Mouse (Mus musculus) midbrain, embryonic 13.5 days (tissue): ENCODE results near the gene Dclk1. TPM values are rescaled to one million over a fixed set of nuclear protein-coding genes. Genes with fewer than 3 reads are reported as not detected.

Experiments
- ATAC-seq: fragments of 200-750 bp; cut with Nextera tagmentation; 2 replicates; pipeline ENCODE4 v1.8.0; 2017; ENCODE audit warnings: mild to moderate bottlenecking, moderate TSS enrichment, moderate library complexity
- H3K27ac ChIP-seq: fragments of 300-500 bp; sonication (generic); 2 replicates; pipeline ENCODE4 v1.5.1; 2015; ENCODE audit warnings: inconsistent platforms, mild to moderate bottlenecking, moderate library complexity
- H3K27me3 ChIP-seq: fragments of 300-500 bp; sonication (generic); 2 replicates; pipeline ENCODE4 v1.6.1; 2015; ENCODE audit warnings: mild to moderate bottlenecking, inconsistent platforms
- H3K36me3 ChIP-seq: fragments of 300-500 bp; sonication (generic); 2 replicates; pipeline ENCODE4 v1.6.1; 2015; ENCODE audit warnings: mild to moderate bottlenecking, inconsistent platforms
- H3K4me1 ChIP-seq: fragments of 300-500 bp; sonication (generic); replicated peaks from 2 replicates; pipeline ENCODE4 v1.6.1; 2015; ENCODE audit warnings: inconsistent platforms
- H3K4me2 ChIP-seq: fragments of 300-500 bp; sonication (generic); replicated peaks from 2 replicates; pipeline ENCODE4 v1.6.1; 2015; ENCODE audit warnings: moderate library complexity, mild to moderate bottlenecking, inconsistent platforms
- H3K4me3 ChIP-seq: fragments of 300-500 bp; sonication (generic); replicated peaks from 2 replicates; pipeline ENCODE4 v1.5.1; 2015; ENCODE audit warnings: mild to moderate bottlenecking, inconsistent platforms
- H3K9ac ChIP-seq: fragments of 300-500 bp; sonication (generic); replicated peaks from 2 replicates; pipeline ENCODE4 v1.6.1; 2015; ENCODE audit warnings: mild to moderate bottlenecking, inconsistent platforms
- H3K9me3 ChIP-seq: fragments of 300-500 bp; sonication (generic); 2 replicates; pipeline ENCODE4 v1.6.1; 2016; ENCODE audit warnings: mild to moderate bottlenecking, inconsistent platforms
- WGBS: fragments of 180-500 bp; shearing (Covaris S2); methylation state at CpG from one replicate; pipeline ENCODE4 v1.1.7; 2015; 5-methylcytosine and 5-hydroxymethylcytosine counted together
- polyA plus RNA-seq: library from polyadenylated mRNA; unstranded; fragments of >200 nt; fragmentation: Nextera tagmentation; extraction: Ambion mirVana; gene quantifications from 2 replicates; pipeline ENCODE4 v1.2.1, GENCODE M21; 2015

The Dclk1 gene
- polyA plus RNA-seq, 1 experiment from 2014 or later = 242 TPM

- Histone ChIP-seq H3K4me1 (peaks cover 11% of the 10 kb centered on the region; the same call in 1 of the 2 replicates), H3K27ac (no peak overlapping the region), H3K9ac (no peak overlapping the region), H3K36me3 (peaks cover 34% of the 10 kb centered on the region), H3K27me3 (no peaks in the 10 kb centered on the region), H3K4me2 (no peak overlapping the region), H3K9me3 (no peaks in the 10 kb centered on the region), H3K4me3 (no peak overlapping the region)
- no peak for ATAC-seq
- WGBS = 11% methylated on average over 4 of the region's 4 CpGs
Observed at GRCm38 (mm10) chr3:55495866-55496265, 253.7 kb downstream of the Dclk1 start.

- Histone ChIP-seq H3K9ac (no peak overlapping the region), H3K27me3 (no peaks in the 10 kb centered on the region), H3K9me3 (no peaks in the 10 kb centered on the region), H3K4me1 (peaks cover 11% of the 10 kb centered on the region; the same call in 1 of the 2 replicates), H3K4me2 (no peak overlapping the region), H3K4me3 (no peak overlapping the region), H3K36me3 (peaks cover 31% of the 10 kb centered on the region), H3K27ac (no peak overlapping the region)
- WGBS = 69% methylated on average over 9 of the region's 9 CpGs
- ATAC-seq = no peak
Observed at GRCm38 (mm10) chr3:55496462-55496941, 254.3 kb downstream of the Dclk1 start.

- no peak overlapping the region for H3K4me3 ChIP-seq
- no peaks in the 10 kb centered on the region for H3K9me3 ChIP-seq
- no peak for ATAC-seq
- 80% methylated on average over 7 of the region's 7 CpGs for WGBS
- 0 out of 2 replicates have a peak overlapping the region, but pooled peaks have one; percentile 3 for H3K27ac ChIP-seq
- H3K4me1 ChIP-seq = peaks cover 7% of the 10 kb centered on the region; the same call in 1 of the 2 replicates
- peaks cover 43% of the 10 kb centered on the region for H3K36me3 ChIP-seq
- no peak overlapping the region for H3K9ac ChIP-seq
- no peak overlapping the region for H3K4me2 ChIP-seq
- H3K27me3 ChIP-seq = no peaks in the 10 kb centered on the region
Observed at GRCm38 (mm10) chr3:55499298-55499697, 257.1 kb downstream of the Dclk1 start.

- H3K9me3 ChIP-seq = no peaks in the 10 kb centered on the region
- no peak overlapping the region for H3K4me3 ChIP-seq
- no peak for ATAC-seq
- 95% methylated on average over 7 of the region's 7 CpGs for WGBS
- no peak overlapping the region for H3K27ac ChIP-seq
- H3K4me2 ChIP-seq = no peak overlapping the region
- H3K4me1 ChIP-seq = no peaks in the 10 kb centered on the region
- H3K27me3 ChIP-seq = no peaks in the 10 kb centered on the region
- H3K36me3 ChIP-seq = peaks cover 61% of the 10 kb centered on the region
- H3K9ac ChIP-seq = no peak overlapping the region
Observed at GRCm38 (mm10) chr3:55510198-55510597, 268.0 kb downstream of the Dclk1 start.

GRCm38 (mm10) chr3:55511658-55512057 is 269.5 kb downstream of the Dclk1 start:
- ATAC-seq = no peak
- Histone ChIP-seq H3K4me3 (no peak overlapping the region), H3K9ac (no peak overlapping the region), H3K4me1 (peaks cover 8% of the 10 kb centered on the region; the same call in 1 of the 2 replicates), H3K4me2 (no peak overlapping the region), H3K9me3 (no peaks in the 10 kb centered on the region), H3K27me3 (no peaks in the 10 kb centered on the region), H3K27ac (no peak overlapping the region), H3K36me3 (peaks cover 54% of the 10 kb centered on the region)
- 79% methylated on average over 6 of the region's 6 CpGs for WGBS

GRCm38 (mm10) chr3:55515966-55516365 is 273.8 kb downstream of the Dclk1 start:
- no peak overlapping the region for H3K9ac ChIP-seq
- H3K9me3 ChIP-seq = no peaks in the 10 kb centered on the region
- H3K4me3 ChIP-seq = no peak overlapping the region
- no peak overlapping the region for H3K4me2 ChIP-seq
- H3K4me1 ChIP-seq = peaks cover 22% of the 10 kb centered on the region
- 57% methylated on average over 5 of the region's 5 CpGs for WGBS
- ATAC-seq = no peak
- 0 out of 2 replicates have a peak overlapping the region, but pooled peaks have one; percentile 19 for H3K27ac ChIP-seq
- H3K36me3 ChIP-seq = peaks cover 30% of the 10 kb centered on the region
- H3K27me3 ChIP-seq = no peaks in the 10 kb centered on the region

- no peak overlapping the region for H3K4me2 ChIP-seq
- H3K27ac ChIP-seq = peak overlapping the region; percentile 26
- peaks cover 34% of the 10 kb centered on the region for H3K4me1 ChIP-seq
- no peak overlapping the region for H3K9ac ChIP-seq
- no peaks in the 10 kb centered on the region for H3K9me3 ChIP-seq
- no peak for ATAC-seq
- no peak overlapping the region for H3K4me3 ChIP-seq
- H3K27me3 ChIP-seq = no peaks in the 10 kb centered on the region
- H3K36me3 ChIP-seq = peaks cover 30% of the 10 kb centered on the region
- WGBS = 79% methylated on average over 17 of the region's 17 CpGs
Observed at GRCm38 (mm10) chr3:55517454-55518014, 275.4 kb downstream of the Dclk1 start.

- H3K27me3 ChIP-seq = no peaks in the 10 kb centered on the region
- peak; percentile 80 for ATAC-seq
- H3K27ac ChIP-seq = peak overlapping the region; percentile 87
- H3K4me3 ChIP-seq = no peak overlapping the region
- no peak overlapping the region for H3K4me2 ChIP-seq
- peaks cover 9% of the 10 kb centered on the region for H3K36me3 ChIP-seq
- H3K4me1 ChIP-seq = peaks cover 60% of the 10 kb centered on the region
- WGBS = 11% methylated on average over 12 of the region's 12 CpGs
- no peak overlapping the region for H3K9ac ChIP-seq
- no peaks in the 10 kb centered on the region for H3K9me3 ChIP-seq
Observed at GRCm38 (mm10) chr3:55520240-55521180, 278.3 kb downstream of the Dclk1 start.

GRCm38 (mm10) chr3:55521776-55522175 is 279.6 kb downstream of the Dclk1 start:
- Histone ChIP-seq H3K4me2 (no peak overlapping the region; the same call in 1 of the 2 replicates), H3K27ac (peak overlapping the region; percentile 91), H3K27me3 (no peaks in the 10 kb centered on the region), H3K4me1 (peaks cover 65% of the 10 kb centered on the region), H3K36me3 (peaks cover 9% of the 10 kb centered on the region), H3K4me3 (no peak overlapping the region), H3K9ac (no peak overlapping the region), H3K9me3 (no peaks in the 10 kb centered on the region)
- 0 out of 2 replicates have a peak, but pooled peaks have one; percentile 6 for ATAC-seq
- 47% methylated on average over 8 of the region's 8 CpGs for WGBS

GRCm38 (mm10) chr3:55523224-55523623 is 281.1 kb downstream of the Dclk1 start:
- H3K36me3 ChIP-seq = 0 out of 2 replicates have a peak, but pooled peaks cover 2% of the 10 kb centered on the region
- no peak overlapping the region; the same call in 1 of the 2 replicates for H3K9ac ChIP-seq

GRCm38 (mm10) chr3:55523735-55524477 is 281.7 kb downstream of the Dclk1 start:
- Histone ChIP-seq H3K4me1 (peaks cover 84% of the 10 kb centered on the region), H3K9ac (peak overlapping the region; percentile 48), H3K27me3 (no peaks in the 10 kb centered on the region), H3K36me3 (no peaks in the 10 kb centered on the region), H3K9me3 (no peaks in the 10 kb centered on the region), H3K27ac (peak overlapping the region; percentile 91), H3K4me2 (peak overlapping the region; percentile 23), H3K4me3 (no peak overlapping the region)
- ATAC-seq = peak; percentile 38; the same call in 1 of the 2 replicates
- WGBS = 24% methylated on average over 16 of the region's 16 CpGs

More at GRCm38 (mm10) chr3:55523224-55523623, 281.1 kb downstream of the Dclk1 start:
- no peaks in the 10 kb centered on the region for H3K9me3 ChIP-seq
- 9% methylated on average over 7 of the region's 7 CpGs for WGBS
- peak overlapping the region; percentile 31 for H3K4me2 ChIP-seq
- peak overlapping the region; percentile 91 for H3K27ac ChIP-seq
- peaks cover 78% of the 10 kb centered on the region for H3K4me1 ChIP-seq
- H3K27me3 ChIP-seq = no peaks in the 10 kb centered on the region
- peak; percentile 57 for ATAC-seq
- H3K4me3 ChIP-seq = no peak overlapping the region
